Mouse (Mus musculus): Measurements from ENCODE around the gene Amigo1.
"Not testable (repeated sequence)": the region's sequence is repeated elsewhere in the genome, so short reads cannot be mapped to it uniquely, and the experiment has no call there.

Gene Amigo1

GRCm38 (mm10) chr3:108209946-108210770 is 24.0 kb downstream of the Amigo1 start:
- peak; percentile 94 for DNase-seq (ENCODE audit: low spot score)

- no peak for DNase-seq (ENCODE audit: low spot score)
These were observed 24.6 kb downstream of the Amigo1 start, which contains the start of gene Atxn7l2 for GRCm38 (mm10) chr3:108210771-108211139. Gene Atxn7l2 (minus strand): TSS chr3:108210934.

- DNase-seq (ENCODE audit: low spot score): no peak
These were observed 25.7 kb downstream of the Amigo1 start for GRCm38 (mm10) chr3:108211845-108212244.

- DNase-seq (ENCODE audit: low spot score): no peak
These were observed 26.3 kb downstream of the Amigo1 start for GRCm38 (mm10) chr3:108212406-108212805.

- DNase-seq (ENCODE audit: low spot score): no peak
These were observed 28.6 kb downstream of the Amigo1 start for GRCm38 (mm10) chr3:108214734-108215133.

- no peak for DNase-seq (ENCODE audit: low spot score)
These were observed 34.5 kb downstream of the Amigo1 start for GRCm38 (mm10) chr3:108220661-108221060.

- DNase-seq (ENCODE audit: low spot score): no peak
These were observed 39.8 kb downstream of the Amigo1 start for GRCm38 (mm10) chr3:108225711-108226557.

GRCm38 (mm10) chr3:108226558-108227350 is 40.6 kb downstream of the Amigo1 start, which contains the start of gene Sypl2:
Gene Sypl2 (minus strand): TSS chr3:108226648.
- no peak for DNase-seq (ENCODE audit: low spot score)

GRCm38 (mm10) chr3:108227521-108227920 is 41.4 kb downstream of the Amigo1 start:
- no peak for DNase-seq (ENCODE audit: low spot score)

GRCm38 (mm10) chr3:108231646-108232045 is 45.5 kb downstream of the Amigo1 start:
- DNase-seq (ENCODE audit: low spot score): no peak

GRCm38 (mm10) chr3:108237474-108238102 is 51.5 kb downstream of the Amigo1 start:
- not testable (repeated sequence) for DNase-seq (ENCODE audit: low spot score)

GRCm38 (mm10) chr3:108241243-108241839 is 55.2 kb downstream of the Amigo1 start:
- no peak for DNase-seq (ENCODE audit: low spot score)

Measured in layer of hippocampus, adult 11-12 months (tissue).